Mouse (Mus musculus) 3T3-L1 (cell line): ENCODE results near the gene Pold3.

Source experiments
- DNase-seq: peaks from one replicate; pipeline ENCODE4 v3.0.0-alpha.2; 2015; ENCODE audit warnings: low read depth, low spot score

Gene Pold3

DNA sequence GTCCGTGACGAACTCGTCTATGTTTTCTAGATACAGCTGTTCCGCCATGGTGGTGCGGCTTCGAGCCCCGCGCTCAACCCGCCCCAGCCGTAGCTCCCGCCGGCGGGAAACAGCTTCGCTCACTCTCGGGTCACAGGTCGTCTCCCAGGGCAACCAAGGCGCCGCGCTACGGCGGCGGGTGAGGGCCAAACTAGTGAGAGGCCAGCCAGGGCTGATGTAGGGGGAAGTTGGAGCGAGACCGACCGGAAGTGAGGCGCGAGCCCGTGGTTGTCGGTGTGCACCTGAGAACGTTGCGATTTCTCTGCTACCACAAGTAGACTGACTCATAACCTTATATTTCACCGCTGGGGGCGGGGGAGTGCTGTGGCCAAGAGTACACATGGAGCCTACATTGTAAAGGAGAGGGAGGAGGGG is at the start of gene Pold3:
Gene Pold3 (minus strand): TSS at position 190 of the 414 bp plus-strand sequence.
- DNase-seq = peak; percentile 92

- no peak for DNase-seq
Measured at GRCm38 (mm10) chr7:100170756-100171155, 49.4 kb upstream of the Pold3 start.

DNA sequence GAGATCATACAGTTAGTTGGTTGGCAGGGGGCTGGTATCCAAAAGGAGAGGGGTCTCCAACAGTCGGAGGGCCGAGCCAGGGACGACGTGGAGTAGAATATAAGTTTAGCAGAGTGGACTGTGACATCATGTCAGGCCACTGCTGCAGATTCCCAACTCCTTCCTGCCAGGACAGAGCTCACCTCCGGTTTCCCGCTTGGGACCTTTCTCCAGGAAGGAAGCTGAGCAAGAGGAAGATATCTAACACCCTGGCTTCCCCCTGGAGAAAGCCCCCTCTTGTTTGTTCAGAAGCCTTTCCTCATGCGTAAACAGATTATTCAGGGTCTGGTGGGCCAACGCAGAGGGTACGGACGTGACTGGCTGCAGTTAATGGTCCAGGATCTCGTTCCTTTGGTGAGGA is 47.3 kb upstream of the Pold3 start:
- DNase-seq = no peak

DNA sequence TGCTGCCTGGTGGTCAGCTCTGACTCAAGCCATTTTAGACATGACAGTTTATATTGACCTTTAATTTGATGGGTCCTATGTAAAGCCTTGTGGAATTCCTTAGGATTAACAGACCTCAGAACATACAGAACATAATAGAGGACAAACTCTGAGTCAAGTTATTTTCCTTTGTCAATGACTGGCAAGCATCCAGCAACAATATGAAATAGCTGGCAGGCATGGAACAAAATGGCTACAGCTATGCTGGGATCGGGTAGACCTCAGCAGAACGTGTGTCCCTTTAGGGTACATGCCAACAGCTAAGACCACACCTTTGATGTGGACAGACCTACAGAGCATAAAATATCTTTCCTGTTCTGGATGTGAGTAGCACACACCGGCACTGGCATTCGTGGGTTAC is 42.1 kb upstream of the Pold3 start:
- peak; percentile 34 for DNase-seq

DNA sequence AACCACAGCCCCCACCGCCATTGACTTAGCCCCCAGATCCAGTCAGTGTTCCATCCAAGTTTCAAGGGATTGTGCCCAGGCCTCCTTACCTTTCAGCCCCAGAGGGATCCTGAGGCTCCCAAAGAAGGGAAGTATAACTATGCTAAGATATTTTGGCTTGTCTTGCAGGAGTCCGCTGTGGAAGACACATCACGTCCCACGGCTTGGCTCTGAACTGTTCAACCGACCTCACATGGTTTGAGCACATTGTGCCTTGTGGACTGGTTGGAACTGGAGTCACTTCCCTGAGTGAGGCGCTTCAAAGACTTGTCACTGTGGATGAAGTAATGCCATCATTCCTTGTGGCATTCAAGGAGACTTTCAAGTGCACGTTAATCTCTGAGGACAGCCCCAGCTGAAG is 38.6 kb upstream of the Pold3 start:
- no peak for DNase-seq

DNA sequence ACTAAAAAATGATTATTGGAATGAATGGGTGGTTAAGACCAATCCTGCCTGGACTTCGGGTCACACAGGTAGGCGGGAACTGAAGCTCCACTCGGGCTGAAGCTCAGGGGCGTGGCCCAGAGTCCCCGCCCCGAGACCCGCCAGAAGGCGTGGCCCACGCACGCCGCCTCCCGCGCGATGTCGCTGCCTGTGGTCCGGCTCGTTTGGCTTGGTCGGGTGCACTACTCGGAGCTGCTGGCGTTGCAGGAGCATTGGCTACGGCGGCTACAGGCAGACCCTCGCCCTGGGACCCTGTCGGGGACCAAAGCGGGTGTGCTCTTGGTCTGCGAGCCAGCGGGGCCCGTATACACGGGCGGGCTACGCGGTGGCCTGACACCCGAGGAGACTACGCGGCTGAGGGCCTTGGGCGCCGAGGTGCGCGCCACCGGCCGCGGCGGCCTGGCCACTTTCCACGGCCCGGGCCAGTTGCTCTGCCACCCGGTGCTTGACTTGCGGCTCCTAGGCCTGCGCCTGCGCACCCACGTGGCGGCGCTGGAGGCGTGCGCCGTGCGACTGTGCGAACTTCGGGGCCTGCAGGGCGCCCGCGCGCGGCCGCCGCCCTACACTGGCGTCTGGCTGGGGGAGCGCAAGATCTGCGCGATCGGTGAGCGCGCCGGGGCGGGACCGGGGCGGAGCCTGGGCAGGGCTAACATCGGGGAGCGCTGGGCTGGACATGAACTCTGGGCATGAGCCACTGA is 37.9 kb upstream of the Pold3 start, which contains the start of gene Lipt2:
Gene Lipt2 (plus strand): TSS at position 173 of the 737 bp plus-strand sequence.
- peak; percentile 89 for DNase-seq

GRCm38 (mm10) chr7:100157669-100158068 is 36.3 kb upstream of the Pold3 start:
- DNase-seq = peak; percentile 73

DNA sequence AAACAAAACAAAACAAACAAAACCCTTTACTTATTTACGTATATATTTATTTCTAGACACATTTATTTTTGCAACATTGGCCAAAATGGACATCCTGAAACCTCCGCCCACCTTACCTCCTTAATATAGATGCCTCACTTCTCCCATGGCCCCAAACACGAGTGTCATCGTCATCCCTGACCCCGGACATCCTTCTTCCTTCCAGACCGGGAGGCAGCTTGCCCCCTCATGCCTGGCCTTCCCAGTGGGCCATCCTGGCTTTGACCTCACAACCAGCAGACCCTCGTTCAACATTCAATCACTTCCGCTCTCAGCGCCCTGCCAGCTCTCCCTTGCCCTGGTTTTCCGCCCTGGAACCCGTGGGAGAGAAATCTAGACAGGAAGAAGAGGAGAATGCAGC is 29.3 kb upstream of the Pold3 start:
- DNase-seq = no peak

DNA sequence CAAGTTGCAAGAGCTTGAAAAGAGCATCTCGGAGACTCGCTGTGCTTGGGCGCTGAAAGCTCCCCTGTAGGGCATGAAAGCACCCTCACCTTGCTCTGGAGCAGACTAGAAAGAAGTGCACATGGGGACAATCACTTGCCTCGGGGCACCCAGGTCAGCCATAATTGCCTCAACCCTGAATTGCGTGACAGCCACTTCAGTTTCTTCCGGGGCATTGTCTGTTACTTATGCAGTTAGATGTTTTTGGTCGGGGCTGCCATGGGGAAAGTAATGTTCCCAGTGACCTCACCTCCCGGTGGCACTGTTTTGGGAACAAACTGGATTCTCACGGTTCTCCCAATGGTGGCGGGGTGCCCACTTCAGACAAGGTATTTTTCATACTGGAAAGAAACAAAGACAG is 28.7 kb upstream of the Pold3 start:
- DNase-seq = no peak

GRCm38 (mm10) chr7:100148586-100148985 is 27.2 kb upstream of the Pold3 start:
- no peak for DNase-seq

GRCm38 (mm10) chr7:100140591-100140990 is 19.2 kb upstream of the Pold3 start:
- DNase-seq = no peak

DNA sequence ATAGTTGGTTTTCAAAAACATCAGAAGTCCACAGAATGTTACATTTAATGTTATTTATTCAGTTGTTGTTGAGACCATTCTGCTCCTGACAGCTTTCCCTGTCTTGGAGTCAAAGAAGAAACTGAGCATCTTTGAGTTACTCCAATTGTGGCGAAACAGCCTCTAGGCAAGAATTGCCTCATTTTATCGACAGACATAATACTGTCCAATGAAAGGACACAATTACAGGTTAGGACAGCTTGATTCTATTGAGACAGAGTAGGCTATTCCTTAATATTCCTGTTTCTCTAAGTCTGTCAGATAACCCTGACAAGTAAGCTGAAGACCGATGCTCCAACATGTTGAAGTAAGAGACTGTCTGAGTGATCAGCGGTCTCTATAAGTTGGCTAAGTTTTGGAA is 16.7 kb upstream of the Pold3 start:
- no peak for DNase-seq

DNA sequence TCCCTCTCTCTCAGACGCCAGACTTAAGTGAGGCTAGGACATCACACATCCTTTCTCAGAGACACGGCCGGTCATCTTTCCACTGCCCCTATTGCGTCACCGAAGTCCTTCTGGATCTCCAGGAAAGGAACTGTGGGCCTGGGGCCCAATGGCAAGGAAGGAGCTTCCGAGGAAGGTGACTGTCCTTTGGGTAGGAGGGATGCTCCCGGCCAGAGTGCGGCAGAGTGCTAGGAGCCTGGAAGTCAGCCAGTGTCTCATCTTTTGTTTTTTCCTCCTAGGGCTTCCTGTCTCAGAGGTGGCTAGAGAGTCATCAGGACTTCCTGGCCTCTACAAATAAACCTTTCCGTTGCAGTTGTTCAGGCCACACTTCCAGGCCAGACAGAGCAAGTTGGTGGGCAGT is 15.7 kb upstream of the Pold3 start:
- no peak for DNase-seq

GRCm38 (mm10) chr7:100132379-100132778 is 11.0 kb upstream of the Pold3 start:
- no peak for DNase-seq

DNA sequence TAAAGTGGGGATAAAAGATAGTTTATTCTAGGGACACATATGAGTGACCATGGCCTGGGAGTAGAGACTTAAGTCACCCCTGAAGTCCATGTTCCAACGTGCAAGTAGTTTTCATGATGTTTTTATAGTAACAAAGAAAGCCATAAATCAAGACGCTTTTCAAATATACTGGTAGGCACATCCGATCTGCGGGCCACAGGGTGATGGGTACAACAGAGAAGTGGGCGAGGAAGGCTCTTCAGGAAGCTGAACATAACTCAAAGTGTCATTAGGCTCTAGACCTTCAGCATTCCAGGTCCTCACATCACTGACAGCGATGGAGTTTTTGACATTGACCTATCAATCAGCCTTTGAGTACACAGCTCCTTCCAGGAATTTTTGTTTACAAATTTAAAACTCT is 9.2 kb upstream of the Pold3 start:
- DNase-seq = no peak

GRCm38 (mm10) chr7:100128262-100129041 is 7.1 kb upstream of the Pold3 start:
- no peak for DNase-seq

DNA sequence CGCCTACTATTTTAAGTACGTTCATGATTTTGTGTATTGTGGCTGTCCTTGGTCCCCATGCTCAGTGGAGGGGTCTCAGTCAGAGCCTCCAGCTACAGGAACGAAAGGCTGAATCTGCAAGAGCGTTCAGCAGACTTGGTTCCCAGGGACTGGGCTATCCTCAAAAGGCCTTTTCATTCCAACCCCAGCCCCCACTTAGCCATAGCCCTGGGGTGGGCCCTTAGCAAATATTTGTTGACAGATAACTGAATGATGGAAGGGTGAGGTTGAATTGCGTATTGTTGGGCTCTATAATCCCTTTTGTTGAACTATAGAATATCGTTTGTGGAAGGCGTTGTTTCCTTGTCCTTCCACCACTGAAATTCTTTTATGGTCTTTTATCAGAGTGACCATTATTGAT is 5.1 kb upstream of the Pold3 start:
- DNase-seq = no peak

DNA sequence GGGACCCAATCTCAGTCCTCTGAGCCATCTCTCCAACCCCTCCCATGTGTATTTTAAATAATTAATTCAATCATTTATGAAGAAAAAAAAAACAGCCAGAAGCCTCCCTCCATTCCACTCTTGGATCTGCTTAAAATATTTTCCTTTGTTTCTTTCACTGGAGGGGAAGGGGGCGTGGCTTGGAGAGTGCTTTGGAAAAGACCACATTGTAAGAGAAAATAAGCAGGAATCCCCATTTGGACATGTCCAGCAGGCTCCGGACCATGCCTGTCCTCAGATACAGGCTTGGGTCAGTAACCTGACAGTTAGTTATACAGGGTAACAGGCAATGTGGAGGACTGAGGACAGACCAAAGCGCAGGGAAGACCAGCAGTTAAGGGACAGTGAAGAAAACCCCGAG is 3.8 kb upstream of the Pold3 start:
- DNase-seq = no peak

- DNase-seq = peak; percentile 54
Measured at GRCm38 (mm10) chr7:100124211-100124610, 2.8 kb upstream of the Pold3 start.

- peak; percentile 69 for DNase-seq
Measured at GRCm38 (mm10) chr7:100123486-100123885, 2.1 kb upstream of the Pold3 start.

DNA sequence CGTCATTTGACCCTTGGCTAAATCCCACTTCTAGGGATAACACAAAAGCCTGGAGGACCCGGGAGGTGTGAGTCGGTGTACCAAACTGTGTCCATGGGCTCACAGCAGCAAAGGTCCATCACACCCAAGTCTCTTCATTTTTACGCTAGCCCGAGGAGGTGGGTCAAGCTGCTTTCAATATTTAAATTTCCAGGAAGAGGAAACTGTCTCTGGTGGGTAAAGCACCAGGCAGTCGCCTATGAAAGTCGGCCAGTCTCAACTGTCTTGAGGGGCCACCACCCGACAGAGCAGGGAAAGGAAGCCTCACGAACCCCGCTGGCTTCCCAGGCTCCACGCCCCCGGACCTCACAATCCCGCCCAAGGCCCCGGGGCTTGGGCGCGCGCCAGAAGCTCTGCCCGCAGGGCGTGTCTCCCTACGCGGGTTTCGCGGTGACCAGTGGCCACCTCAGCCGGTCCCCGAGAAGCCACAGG is 539 bp downstream of the Pold3 start:
- peak; percentile 60 for DNase-seq

DNA sequence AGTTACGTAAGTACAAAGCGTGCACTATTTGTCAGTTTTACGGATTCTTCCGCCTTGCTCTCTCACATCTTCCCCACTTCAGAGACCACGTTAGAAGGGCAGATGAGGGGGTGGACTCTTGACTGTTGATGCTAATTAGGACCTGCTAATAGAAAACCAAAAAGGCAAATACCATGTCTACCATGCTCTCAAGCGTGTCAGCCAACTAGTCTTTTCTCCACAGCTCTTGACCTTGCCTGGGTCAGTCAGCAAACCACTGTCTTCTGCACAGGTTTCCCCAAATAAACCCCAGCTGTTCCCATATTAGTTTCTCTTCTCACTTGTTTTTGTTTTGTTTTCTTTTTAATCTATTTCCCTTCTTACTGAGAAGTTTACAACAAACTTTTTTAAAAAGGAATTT is 7.1 kb downstream of the Pold3 start:
- DNase-seq = no peak

- no peak for DNase-seq
Measured at GRCm38 (mm10) chr7:100113821-100114220, 7.5 kb downstream of the Pold3 start.
